Mouse (Mus musculus): ENCODE results near the gene Mettl7a2. TPM values are rescaled to one million over a fixed set of nuclear protein-coding genes. Genes with fewer than 3 reads are reported as not detected.

Mettl7a2 gene
- total and polyA plus RNA-seq, 3 experiments: not detected

- no peaks in the 10 kb centered on the region for H3K9me3 ChIP-seq (replicated peaks; ENCODE audit: insufficient read depth, low read length)
- H3K27me3 ChIP-seq (ENCODE audit: control insufficient read depth in 1 of 2, insufficient read depth in 2 of 2, low read length in 2 of 2): peaks cover 0 to 3% of the 10 kb centered on the region in 2 experiments; a peak in 2 of 4 replicates
- no peak for DNase-seq (ENCODE audit: low read depth, low spot score)
- no peak overlapping the region for H3K4me3 ChIP-seq (ENCODE audit: control insufficient read depth in 1 of 2, insufficient read depth in 1 of 2, low read depth in 2 of 2, low read length in 2 of 2)
- H3K79me2 ChIP-seq (ENCODE audit: control insufficient read depth, insufficient read depth, low read length, poor library complexity): no peaks in the 10 kb centered on the region
- no peak overlapping the region for H3K9ac ChIP-seq (ENCODE audit: control insufficient read depth, low read depth, low read length, poor library complexity, severe bottlenecking)
- TF ChIP-seq GATA1 (IDR thresholded peaks at IDR 0.05; ENCODE audit: low read depth, low read length) (peak; percentile 52; the same call in 1 of the 2 replicates), USF2 (IDR thresholded peaks at IDR 0.05; ENCODE audit: borderline replicate concordance in 1 of 2, insufficient read depth in 1 of 2, low read depth in 1 of 2, low read length in 2 of 2) (no peak)
- H3K27ac ChIP-seq (ENCODE audit: control insufficient read depth, low read depth, low read length): no peak overlapping the region
- H3K36me3 ChIP-seq (ENCODE audit: control insufficient read depth in 1 of 2, insufficient read depth in 2 of 2, low read length in 2 of 2): no peaks in the 10 kb centered on the region
- H3K4me1 ChIP-seq (ENCODE audit: control insufficient read depth in 1 of 2, insufficient read depth in 2 of 2, low read length in 2 of 2): peaks cover 3% of the 10 kb centered on the region in 2 experiments; a peak in 2 of 4 replicates
Observed at GRCm38 (mm10) chr15:100345484-100345883, 7.5 kb upstream of the Mettl7a2 start.

- no peaks in the 10 kb centered on the region for H3K36me3 ChIP-seq (ENCODE audit: control insufficient read depth in 1 of 2, insufficient read depth in 2 of 2, low read length in 2 of 2)
- DNase-seq (ENCODE audit: low read depth, low spot score): no peak
- no peak overlapping the region for H3K27ac ChIP-seq (ENCODE audit: control insufficient read depth, low read depth, low read length)
- no peak overlapping the region for H3K9ac ChIP-seq (ENCODE audit: control insufficient read depth, low read depth, low read length, poor library complexity, severe bottlenecking)
- TF ChIP-seq RAD21 (IDR thresholded peaks at IDR 0.05; ENCODE audit: low read depth, low read length): no peak
- no peak for TF ChIP-seq ZMIZ1 (IDR thresholded peaks at IDR 0.05; ENCODE audit: low read depth, low read length)
- TF ChIP-seq EP300 (IDR thresholded peaks at IDR 0.05; ENCODE audit: low read depth in 1 of 2, low read length in 2 of 2): no peak
- no peak for TF ChIP-seq ZNF384 (IDR thresholded peaks at IDR 0.05; ENCODE audit: low read depth, low read length)
- TF ChIP-seq USF1 (IDR thresholded peaks at IDR 0.05; ENCODE audit: low read depth, low read length): no peak
- no peak for TF ChIP-seq MEF2A (IDR thresholded peaks at IDR 0.05; ENCODE audit: extremely low read depth, insufficient replicate concordance, low read depth, low read length, poor library complexity, severe bottlenecking)
- TF ChIP-seq KAT2A (conservative IDR thresholded peaks at IDR 0.05; ENCODE audit: low read depth, low read length): no peak
- TF ChIP-seq POLR2A (IDR thresholded peaks at IDR 0.05; ENCODE audit: control insufficient read depth in 1 of 2, insufficient read depth in 1 of 2, low read depth in 1 of 2, low read length in 2 of 2, poor library complexity in 1 of 2): no peak
- TF ChIP-seq JUND (IDR thresholded peaks at IDR 0.05; ENCODE audit: low read depth, low read length): no peak
- no peak for TF ChIP-seq USF2 (IDR thresholded peaks at IDR 0.05; ENCODE audit: borderline replicate concordance in 1 of 2, insufficient read depth in 1 of 2, low read depth in 1 of 2, low read length in 2 of 2)
- TF ChIP-seq SMC3 (IDR thresholded peaks at IDR 0.05; ENCODE audit: low read depth, low read length): no peak
- TF ChIP-seq CHD1 (IDR thresholded peaks at IDR 0.05; ENCODE audit: low read depth, low read length): no peak
- no peak for TF ChIP-seq MXI1 (IDR thresholded peaks at IDR 0.05; ENCODE audit: low read depth, low read length)
- TF ChIP-seq GABPA (IDR thresholded peaks at IDR 0.05; ENCODE audit: low read depth, low read length): no peak
- no peak for TF ChIP-seq MAFK (IDR thresholded peaks at IDR 0.05; ENCODE audit: borderline replicate concordance, low read depth, low read length)
- no peak for TF ChIP-seq ETS1 (IDR thresholded peaks at IDR 0.05; ENCODE audit: low read depth, low read length)
- TF ChIP-seq CHD2 (IDR thresholded peaks at IDR 0.05; ENCODE audit: low read length): no peak
- TF ChIP-seq ELF1 (IDR thresholded peaks at IDR 0.05; ENCODE audit: low read depth, low read length): no peak
- no peak for TF ChIP-seq RCOR1 (IDR thresholded peaks at IDR 0.05; ENCODE audit: low read depth, low read length)
- TF ChIP-seq TCF12 (IDR thresholded peaks at IDR 0.05; ENCODE audit: low read depth, low read length): no peak
- H3K9me3 ChIP-seq (replicated peaks; ENCODE audit: insufficient read depth, low read length): no peaks in the 10 kb centered on the region
- peaks cover 3% of the 10 kb centered on the region in 2 experiments; a peak in 2 of 4 replicates for H3K4me1 ChIP-seq (ENCODE audit: control insufficient read depth in 1 of 2, insufficient read depth in 2 of 2, low read length in 2 of 2)
- H3K4me3 ChIP-seq (ENCODE audit: control insufficient read depth in 1 of 2, insufficient read depth in 1 of 2, low read depth in 2 of 2, low read length in 2 of 2): no peak overlapping the region
- H3K27me3 ChIP-seq (ENCODE audit: control insufficient read depth in 1 of 2, insufficient read depth in 2 of 2, low read length in 2 of 2): peaks cover 0 to 4% of the 10 kb centered on the region in 2 experiments; a peak in 2 of 4 replicates
- no peaks in the 10 kb centered on the region for H3K79me2 ChIP-seq (ENCODE audit: control insufficient read depth, insufficient read depth, low read length, poor library complexity)
Observed at GRCm38 (mm10) chr15:100346761-100347160, 6.2 kb upstream of the Mettl7a2 start.
